Mouse (Mus musculus) embryonic fibroblast, embryonic 13.5 days (primary cell): ENCODE data around the gene Nrn1l. TPM values are rescaled to one million over a fixed set of nuclear protein-coding genes. Genes with fewer than 3 reads are reported as not detected.
A peak's percentile ranks its signal among the peaks of the same experiment; 100 is the strongest.

Experiments
- H3K27ac ChIP-seq: 2 replicates; pipeline ENCODE4 v1.5.1; 2012; ENCODE audit warnings: low read length, control low read depth, inconsistent platforms; ENCODE audit not compliant: insufficient read depth
- H3K4me1 ChIP-seq: 2 replicates; pipeline ENCODE4 v1.6.1; 2011; ENCODE audit warnings: low read length; ENCODE audit not compliant: control insufficient read depth, insufficient read depth
- H3K4me3 ChIP-seq: 2 replicates; pipeline ENCODE4 v1.5.1; 2011; ENCODE audit warnings: mild to moderate bottlenecking, control low read depth, low read length; ENCODE audit not compliant: insufficient read depth
- CTCF ChIP-seq: IDR thresholded peaks from 2 replicates; pipeline ENCODE4 v1.5.1; 2011; ENCODE audit warnings: mild to moderate bottlenecking, control low read depth, low read length, moderate library complexity, borderline replicate concordance; ENCODE audit not compliant: insufficient read depth
- POLR2A ChIP-seq: IDR thresholded peaks from 2 replicates; pipeline ENCODE4 v1.6.1; 2011; ENCODE audit warnings: low read depth, mild to moderate bottlenecking, control low read depth, low read length, moderate library complexity
- polyA plus RNA-seq: library from polyadenylated mRNA; stranded (reverse); fragments of >200 nt; gene quantifications from 2 replicates; pipeline ENCODE4 v1.2.4, GENCODE M21; 2011; ENCODE audit warnings: low read depth; ENCODE audit not compliant: missing spikeins, insufficient read length

Gene Nrn1l
- polyA plus RNA-seq, 1 experiment, result 1.2 TPM

GRCm38 (mm10) chr8:105856168-105856835 is 37.1 kb upstream of the Nrn1l start:
- peaks cover 2% of the 10 kb centered on the region; the same call in 1 of the 2 replicates for H3K4me1 ChIP-seq
- H3K4me3 ChIP-seq, result peak overlapping the region; percentile 70
- no peak overlapping the region for H3K27ac ChIP-seq
- TF ChIP-seq POLR2A, result no peak
- no peak for TF ChIP-seq CTCF

GRCm38 (mm10) chr8:105858495-105858894 is 34.9 kb upstream of the Nrn1l start:
- TF ChIP-seq CTCF (no peak), POLR2A (no peak)
- Histone ChIP-seq H3K27ac (no peak overlapping the region), H3K4me1 (peaks cover 4% of the 10 kb centered on the region; the same call in 1 of the 2 replicates), H3K4me3 (no peak overlapping the region)

- TF ChIP-seq CTCF (no peak), POLR2A (no peak)
- Histone ChIP-seq H3K4me3 (no peak overlapping the region), H3K4me1 (peaks cover 8% of the 10 kb centered on the region; the same call in 1 of the 2 replicates), H3K27ac (peak overlapping the region; percentile 70; the same call in 1 of the 2 replicates)
Measured at GRCm38 (mm10) chr8:105859314-105859713, 34.1 kb upstream of the Nrn1l start.

- Histone ChIP-seq H3K4me3 (peak within 1 kb of the TSS; percentile 74), H3K27ac (peak within 1 kb of the TSS; percentile 70), H3K4me1 (peaks cover 8% of the 10 kb centered on the region; the same call in 1 of the 2 replicates)
- TF ChIP-seq POLR2A (peak; percentile 84), CTCF (no peak)
Measured at GRCm38 (mm10) chr8:105860143-105860981, 33.0 kb upstream of the Nrn1l start, which contains the start of gene Nutf2. TSS of gene Nutf2 (plus strand) at chr8:105860580.

- H3K27ac ChIP-seq, result peak overlapping the region; percentile 30
- peaks cover 7% of the 10 kb centered on the region; the same call in 1 of the 2 replicates for H3K4me1 ChIP-seq
- TF ChIP-seq POLR2A (no peak), CTCF (no peak)
- H3K4me3 ChIP-seq, result peak overlapping the region; percentile 74
Measured at GRCm38 (mm10) chr8:105861951-105862350, 31.4 kb upstream of the Nrn1l start.

GRCm38 (mm10) chr8:105866364-105867029 is 26.9 kb upstream of the Nrn1l start:
- H3K4me1 ChIP-seq, result peaks cover 5% of the 10 kb centered on the region; the same call in 1 of the 2 replicates
- TF ChIP-seq CTCF (peak; percentile 30; the same call in 1 of the 2 replicates), POLR2A (no peak)
- no peak overlapping the region for H3K27ac ChIP-seq
- no peak overlapping the region for H3K4me3 ChIP-seq

GRCm38 (mm10) chr8:105874301-105874700 is 19.1 kb upstream of the Nrn1l start:
- no peak for TF ChIP-seq POLR2A
- no peak for TF ChIP-seq CTCF
- Histone ChIP-seq H3K27ac (peak overlapping the region; percentile 91), H3K4me1 (peaks cover 14% of the 10 kb centered on the region), H3K4me3 (no peak overlapping the region)

- Histone ChIP-seq H3K4me3 (peak within 1 kb of the TSS; percentile 85), H3K27ac (peak within 1 kb of the TSS; percentile 23), H3K4me1 (peaks cover 4% of the 10 kb centered on the region; the same call in 1 of the 2 replicates)
- TF ChIP-seq CTCF (no peak), POLR2A (peak; percentile 93)
Measured at GRCm38 (mm10) chr8:105880754-105881520, 12.4 kb upstream of the Nrn1l start, which contains the start of gene Edc4. TSS of gene Edc4 (plus strand) at chr8:105880881.

GRCm38 (mm10) chr8:105889756-105890465 is 3.5 kb upstream of the Nrn1l start:
- H3K27ac ChIP-seq, result no peak overlapping the region
- H3K4me3 ChIP-seq, result no peak overlapping the region
- TF ChIP-seq CTCF, result no peak
- no peak for TF ChIP-seq POLR2A
- H3K4me1 ChIP-seq, result no peaks in the 10 kb centered on the region
